Mouse (Mus musculus) adrenal gland (tissue): ENCODE data around the gene Usp28.

Experiments used
- intact Hi-C: fragments of 180-260 bp; cut with DNase I; formaldehyde crosslinking; loops from one replicate; pipeline ENCODE4 v1.15.1; 2025

Usp28 gene

DNA sequence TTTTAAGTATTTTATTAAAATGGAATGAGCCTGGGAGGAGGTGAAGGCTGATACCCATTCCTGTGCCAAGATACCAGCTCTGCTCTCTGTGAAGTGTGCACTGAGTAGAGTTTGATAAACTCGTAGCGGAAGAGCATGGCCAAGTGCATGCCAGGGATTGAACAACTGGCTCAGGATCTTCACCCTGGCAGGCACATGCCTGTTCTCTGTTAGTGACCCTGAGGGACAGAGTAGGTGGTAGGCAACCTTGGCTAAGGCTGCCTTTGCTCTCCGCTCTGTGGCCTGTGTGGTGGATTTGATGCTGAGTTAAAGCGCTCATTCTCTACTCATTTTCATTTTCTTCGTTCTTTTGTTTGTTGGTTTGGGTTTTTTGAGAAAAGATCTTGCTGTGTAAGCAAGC lies 36.1 kb downstream of the Usp28 start:
- intact Hi-C loops, result no loop called here

DNA sequence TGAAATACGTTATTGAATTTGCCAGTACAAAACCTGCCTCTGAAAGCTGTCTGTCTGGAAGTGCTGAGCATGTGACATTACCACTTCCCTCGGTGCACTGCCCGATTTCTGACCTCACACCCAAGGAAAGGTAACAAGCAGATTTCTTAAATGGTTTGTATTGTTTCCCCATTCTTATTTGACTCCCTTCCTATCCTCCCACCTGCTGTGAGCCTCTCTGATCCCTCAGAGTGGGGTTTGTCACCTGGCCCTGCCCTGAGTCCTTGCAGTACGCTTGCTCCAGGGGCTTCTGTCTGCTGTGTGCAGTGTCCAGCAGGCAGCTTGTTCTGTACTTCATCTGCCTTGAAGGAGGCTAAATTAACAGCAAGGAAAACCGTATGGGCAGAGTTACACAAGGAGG lies 38.8 kb downstream of the Usp28 start:
- intact Hi-C loops, result no loop called here

DNA sequence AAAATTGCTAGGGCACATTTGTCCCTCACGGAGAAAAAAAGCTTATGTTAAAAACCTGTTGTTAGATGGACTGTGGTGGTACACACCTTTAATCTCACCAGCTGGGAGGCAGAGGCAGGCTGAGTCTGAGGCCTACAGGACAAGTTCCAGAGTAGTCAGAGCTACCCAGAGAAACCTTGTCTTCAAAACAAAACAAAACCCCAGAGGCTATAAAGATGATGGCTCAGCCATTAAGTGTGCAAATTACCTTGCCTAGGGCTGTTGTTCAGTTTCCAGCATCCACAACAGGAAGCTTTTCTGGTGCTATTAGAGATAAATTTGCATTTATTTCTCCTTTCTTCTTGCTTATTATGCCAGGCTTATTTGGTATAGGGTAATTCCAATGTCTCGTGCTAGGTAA lies 39.4 kb downstream of the Usp28 start:
- intact Hi-C loops, result no loop called here

DNA sequence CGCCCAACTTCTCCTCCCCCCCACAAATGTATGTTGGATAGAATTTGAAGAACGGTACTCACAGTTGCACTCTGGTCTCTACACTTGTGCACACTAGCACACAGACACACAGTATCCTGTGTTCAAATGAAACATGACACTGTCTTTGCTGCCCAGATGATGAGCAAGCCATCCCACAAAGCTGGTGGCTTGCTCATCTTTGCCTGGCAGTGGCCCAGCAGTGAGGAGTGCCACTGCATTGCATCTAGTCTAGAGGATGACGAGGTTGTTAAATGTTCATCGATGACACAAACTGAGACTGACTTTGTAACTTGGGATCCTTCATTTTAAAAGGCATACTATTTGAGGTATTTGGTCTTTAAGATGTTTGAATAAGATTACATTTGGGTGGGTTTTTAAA lies 49.6 kb downstream of the Usp28 start:
- intact Hi-C loops, result no loop called here

DNA sequence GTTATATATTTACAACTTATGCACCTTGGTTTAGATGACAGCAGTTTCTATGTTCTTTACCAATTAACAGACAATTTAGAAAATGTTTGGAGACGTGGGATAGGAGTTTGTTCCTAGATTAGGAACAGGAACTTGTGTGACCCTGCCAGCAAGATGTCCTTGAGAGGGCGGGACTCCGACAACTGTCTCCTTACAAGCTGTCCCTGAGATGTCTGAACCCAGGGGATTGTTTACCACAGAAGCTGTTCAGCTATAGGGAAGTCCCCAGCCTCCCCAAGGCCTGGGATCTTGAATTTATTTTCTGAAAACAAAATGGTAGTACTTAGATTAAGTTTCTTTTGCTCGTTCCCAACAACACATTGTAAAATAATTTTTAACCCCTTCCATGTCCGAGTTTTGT lies 65.7 kb downstream of the Usp28 start:
- intact Hi-C loops, result loop anchor here (5.0 kb wide), 1 partner anchor 404 kb away; no protein-coding TSS in a partner anchor

DNA sequence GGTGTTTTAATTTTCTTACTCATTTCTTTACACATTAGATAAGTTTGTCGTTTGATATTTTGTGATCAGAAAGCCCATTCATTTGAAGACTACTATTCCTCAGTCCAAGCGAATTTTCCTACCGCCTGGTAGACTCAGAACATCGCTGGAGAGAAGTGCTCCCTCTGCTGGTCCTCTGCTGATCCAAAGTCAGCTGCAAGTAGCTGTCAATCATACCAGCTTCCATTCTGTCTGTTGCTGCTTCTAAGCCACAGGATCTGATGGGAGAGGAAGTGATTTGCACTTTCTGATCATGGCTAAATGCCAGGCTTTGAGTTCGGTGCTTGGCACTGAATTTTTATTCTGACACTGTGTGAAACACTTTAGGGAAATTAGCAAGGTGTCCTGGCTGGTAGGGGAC lies 66.2 kb downstream of the Usp28 start:
- intact Hi-C loops, result loop anchor here (5.0 kb wide), 1 partner anchor 404 kb away; no protein-coding TSS in a partner anchor

DNA sequence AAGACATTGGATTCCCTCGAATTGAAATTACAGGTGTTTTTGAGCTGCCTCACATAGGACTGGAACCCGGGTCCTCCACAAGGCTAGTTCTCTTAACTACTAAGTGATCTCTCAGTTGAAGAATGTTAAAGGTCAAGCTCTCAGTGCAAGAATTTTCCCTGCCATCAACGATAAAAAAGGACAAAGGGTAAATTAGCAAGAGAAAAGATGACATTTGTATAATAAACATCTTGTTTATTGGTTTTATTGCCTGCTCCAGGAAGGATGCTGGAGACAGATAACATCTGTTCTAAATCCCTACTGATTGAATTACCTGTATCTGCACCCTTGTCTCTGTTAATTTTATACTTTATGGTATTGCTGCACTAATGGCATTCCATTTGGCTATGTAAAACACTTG lies 68.9 kb downstream of the Usp28 start:
- intact Hi-C loops, result loop anchor here (5.0 kb wide), 1 partner anchor 407 kb away; no protein-coding TSS in a partner anchor

DNA sequence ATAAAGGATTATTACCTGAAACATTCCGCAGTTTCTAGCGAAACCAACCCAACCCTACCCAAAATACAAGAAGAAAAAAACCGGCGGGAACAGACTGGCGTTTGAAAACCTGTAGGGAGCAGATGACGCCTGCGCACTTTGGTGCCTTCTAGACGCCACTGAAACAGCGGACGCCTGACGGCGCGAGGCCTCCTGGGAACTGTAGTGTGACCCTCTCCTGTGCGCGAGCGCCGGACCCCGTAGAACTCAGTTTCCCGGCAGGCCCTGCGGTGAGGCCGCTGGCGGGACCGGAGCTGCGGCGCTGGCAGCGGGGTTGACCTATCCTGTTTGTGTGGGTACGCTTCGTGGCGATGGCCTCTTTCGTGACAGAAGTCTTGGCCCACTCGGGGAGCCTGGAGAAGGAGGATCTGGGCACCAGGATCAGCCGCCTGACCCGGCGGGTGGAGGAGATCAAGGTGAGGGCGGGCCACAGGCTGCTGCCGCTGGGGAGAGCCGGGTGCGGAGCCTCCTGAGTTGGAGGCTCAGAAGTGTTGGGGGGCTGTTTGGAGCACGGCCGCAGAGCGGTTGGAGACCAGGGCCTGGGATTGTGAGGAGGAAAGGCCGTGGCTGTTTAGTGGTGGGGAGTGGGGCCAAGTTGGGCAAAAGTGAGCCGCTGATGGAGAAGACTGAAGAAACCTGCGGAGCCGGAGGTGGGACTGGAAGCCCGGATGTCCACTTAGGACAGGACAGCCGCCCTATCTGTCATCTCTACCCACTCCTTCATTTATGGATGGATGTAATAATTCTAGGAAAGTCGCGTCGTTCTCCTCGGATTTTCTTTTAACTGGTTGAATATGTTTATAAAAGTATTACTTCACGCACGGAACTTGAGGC lies 70.4 kb downstream of the Usp28 start, which contains the start of gene Zw10:
TSS of gene Zw10 (plus strand) at position 281 of the 873 bp plus-strand sequence.
- intact Hi-C loops, result no loop called here

DNA sequence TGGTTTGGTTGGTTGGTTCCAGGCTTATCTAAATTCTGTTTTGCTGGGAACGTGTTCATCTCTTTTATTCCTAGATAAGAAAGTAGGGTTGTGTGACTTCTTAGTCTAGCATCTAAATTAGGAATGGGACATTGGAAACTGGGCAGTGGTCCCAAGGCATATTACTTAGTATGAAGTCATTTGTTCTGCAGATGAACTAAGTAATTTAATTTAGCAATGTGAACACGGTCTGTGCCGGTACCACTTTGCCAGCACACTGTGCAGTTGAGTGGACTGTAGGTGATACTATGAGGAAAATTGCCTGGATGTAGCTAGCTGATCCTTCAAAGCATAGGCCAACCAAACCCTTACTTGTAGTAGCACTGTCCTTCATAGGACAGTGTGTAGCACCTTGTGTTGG lies 91.7 kb downstream of the Usp28 start:
- intact Hi-C loops, result no loop called here

DNA sequence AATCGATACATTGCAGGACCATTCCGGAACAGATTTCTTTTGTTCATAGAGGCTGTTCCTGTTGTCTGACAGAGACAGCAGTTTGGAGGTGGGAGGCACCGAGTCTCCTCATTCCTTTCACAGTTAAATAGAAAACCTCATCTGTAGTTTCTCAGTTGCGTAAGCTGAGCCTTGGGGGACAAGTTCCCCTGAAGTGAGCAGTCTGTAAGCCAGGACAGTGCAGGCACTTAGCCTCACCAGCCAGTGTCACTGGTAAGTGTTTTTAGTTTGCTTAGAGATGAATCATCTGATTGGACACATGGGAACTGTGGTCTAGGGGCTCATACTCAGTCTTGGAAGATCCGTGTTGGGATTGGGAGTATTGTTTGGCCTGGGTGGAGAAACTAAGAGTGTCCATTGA lies 95.9 kb downstream of the Usp28 start, which contains the start of gene Tmprss5:
TSS of gene Tmprss5 (plus strand) at position 154 of the 400 bp plus-strand sequence.
- intact Hi-C loops, result loop anchor here (1.0 to 5.0 kb wide), 2 partner anchors 166 to 408 kb away; no protein-coding TSS in a partner anchor

DNA sequence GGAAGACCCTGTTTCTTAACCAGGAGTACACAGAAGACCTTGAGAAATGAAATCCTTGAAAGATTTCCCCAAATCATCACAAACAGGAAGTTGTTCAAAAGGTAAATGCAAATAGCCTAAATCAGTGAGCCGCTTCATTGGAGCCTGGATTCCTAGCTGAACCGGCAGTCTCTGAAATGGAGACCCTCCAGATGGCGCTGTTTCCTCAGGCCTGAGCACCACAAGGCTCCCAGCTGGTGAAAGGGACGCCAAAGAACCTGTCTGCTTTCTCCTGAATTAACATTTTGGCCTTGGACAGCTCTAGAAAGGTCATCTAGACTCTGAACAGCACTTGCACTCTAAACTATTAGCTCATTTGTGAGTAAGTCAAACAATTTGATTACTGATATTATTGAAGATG lies 96.4 kb downstream of the Usp28 start:
- intact Hi-C loops, result loop anchor here (1.0 to 5.0 kb wide), 2 partner anchors 166 to 408 kb away; no protein-coding TSS in a partner anchor

DNA sequence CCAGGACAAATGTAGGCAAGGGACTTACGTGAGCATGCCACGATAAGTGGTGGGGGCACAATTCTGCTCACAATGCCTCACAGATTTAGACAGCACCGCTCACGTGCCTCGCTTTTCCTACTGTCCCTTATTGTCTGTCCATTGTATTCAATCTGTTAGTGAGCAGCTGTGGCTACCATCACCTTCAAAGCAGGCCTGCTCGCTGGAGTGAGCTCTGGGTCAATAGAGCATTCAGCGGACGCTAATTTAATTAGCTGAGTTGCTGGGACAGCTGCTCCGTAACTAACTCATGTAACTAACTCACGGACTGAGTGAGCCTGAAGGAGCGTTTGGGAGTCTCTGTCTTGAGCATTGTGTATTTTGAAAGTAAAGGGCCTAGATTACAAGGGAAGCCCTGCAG lies 102.1 kb downstream of the Usp28 start:
- intact Hi-C loops, result no loop called here
